Comparison of ENCODE assay signal across 9 mouse cellular contexts in genomic region chr3:100160682-100161445, GRCm38 (mm10). TPM values are rescaled to one million over a fixed set of nuclear protein-coding genes. Genes with fewer than 3 reads are reported as not detected.
DNase-seq lines count a peak whose midpoint lies in the region; ATAC-seq and TF ChIP-seq lines count a peak whose summit lies in the region.
"Had no signal": no experiment of that assay in that cellular context is flagged by ENCODE, and none has a peak within 500 bp of the region (broad histone marks: within the 10 kb centered on the region; RNA-seq: fewer than 3 reads in every experiment).

No protein-coding gene starts in this region.

- no peaks in the 10 kb centered on the region for H3K9me3 ChIP-seq in heart, embryonic 15.5 days (replicated peaks)
- H3K9me3 ChIP-seq in hindbrain, postnatal 0 days (ENCODE audit: low read length): no peaks in the 10 kb centered on the region
- H3K9me3 ChIP-seq in midbrain, embryonic 14.5 days (ENCODE audit: control insufficient read depth, low read length): no peaks in the 10 kb centered on the region

- H3K27me3 ChIP-seq in heart, embryonic 15.5 days: no peaks in the 10 kb centered on the region
- H3K27me3 ChIP-seq in hindbrain, postnatal 0 days (ENCODE audit: insufficient read depth, low read length): no peaks in the 10 kb centered on the region
- H3K27me3 ChIP-seq in midbrain, embryonic 14.5 days (ENCODE audit: control insufficient read depth, insufficient read depth, low read length): no peaks in the 10 kb centered on the region
- H3K27me3 ChIP-seq: Patski had no signal

- no peak for ATAC-seq in heart, embryonic 15.5 days (replicated peaks; ENCODE audit: insufficient number of reproducible peaks, insufficient read depth, low FRiP score, low read depth)
- no peak for ATAC-seq in hindbrain, postnatal 0 days
- ATAC-seq in midbrain, embryonic 14.5 days (ENCODE audit: low FRiP score, low TSS enrichment): no peak

- H3K9ac ChIP-seq in heart, embryonic 15.5 days: peak overlapping the region; percentile 73; the same call in 1 of the 2 replicates
- H3K9ac ChIP-seq in hindbrain, postnatal 0 days (replicated peaks; ENCODE audit: low read length): peak overlapping the region; percentile 89
- peak overlapping the region; percentile 87; the same call in 1 of the 2 replicates for H3K9ac ChIP-seq in midbrain, embryonic 14.5 days (replicated peaks; ENCODE audit: low read length)

- WGBS in heart, embryonic 15.5 days: 85% methylated on average over 15 of the region's 15 CpGs
- 83% methylated on average over 15 of the region's 15 CpGs for WGBS in hindbrain, postnatal 0 days
- WGBS in midbrain, embryonic 14.5 days: 91% methylated on average over 15 of the region's 15 CpGs

- H3K4me2 ChIP-seq in heart, embryonic 15.5 days: peak overlapping the region; percentile 74
- H3K4me2 ChIP-seq in hindbrain, postnatal 0 days (ENCODE audit: low read depth, low read length): peak overlapping the region; percentile 86
- H3K4me2 ChIP-seq in midbrain, embryonic 14.5 days (ENCODE audit: low read length): peak overlapping the region; percentile 83

- peaks cover 33% of the 10 kb centered on the region for H3K36me3 ChIP-seq in heart, embryonic 15.5 days
- H3K36me3 ChIP-seq in hindbrain, postnatal 0 days (ENCODE audit: insufficient read depth, low read length): peaks cover 27% of the 10 kb centered on the region
- peaks cover 36% of the 10 kb centered on the region for H3K36me3 ChIP-seq in midbrain, embryonic 14.5 days (ENCODE audit: control insufficient read depth, insufficient read depth, low read length)

- peak overlapping the region; percentile 80 for H3K4me3 ChIP-seq in heart, embryonic 15.5 days
- peak overlapping the region; percentile 65 for H3K4me3 ChIP-seq in bone marrow macrophage, adult 2 months (ENCODE audit: insufficient read depth, low read length)
- peak overlapping the region; percentile 89 for H3K4me3 ChIP-seq in hindbrain, postnatal 0 days (ENCODE audit: low read length)
- peak overlapping the region; percentile 86 for H3K4me3 ChIP-seq in midbrain, embryonic 14.5 days (replicated peaks; ENCODE audit: low read depth, low read length)

- no peak for TF ChIP-seq CTCF in bone marrow macrophage, adult 2 months (IDR thresholded peaks at IDR 0.05; ENCODE audit: low read depth, low read length)
- no peak for TF ChIP-seq CTCF in hindbrain, postnatal 0 days (IDR thresholded peaks at IDR 0.05; ENCODE audit: low read depth)

- intact Hi-C loops in heart, postnatal 10 days (cut with DNase I): no loop called here

- TF ChIP-seq POLR2A in bone marrow macrophage, adult 2 months (IDR thresholded peaks at IDR 0.05; ENCODE audit: borderline replicate concordance, low read depth, low read length): no peak

- no peak for DNase-seq in heart, postnatal 10 days
- no peak for DNase-seq in hindbrain, postnatal 0 days (ENCODE audit: low spot score)
- DNase-seq in midbrain, embryonic 14.5 days: no peak
- no peak for DNase-seq in adrenal gland, postnatal 14 days
- DNase-seq in frontal cortex, postnatal 36 days (ENCODE audit: low spot score in 2 of 2): no peak
- no peak for DNase-seq in adrenal gland, adult 8-10 months

- peaks cover 14% of the 10 kb centered on the region for H3K4me1 ChIP-seq in heart, embryonic 15.5 days (replicated peaks)
- H3K4me1 ChIP-seq in bone marrow macrophage, adult 2 months (ENCODE audit: control insufficient read depth, insufficient read depth, low read length): peaks cover 16% of the 10 kb centered on the region
- peaks cover 6% of the 10 kb centered on the region; the same call in 1 of the 2 replicates for H3K4me1 ChIP-seq in hindbrain, postnatal 0 days (ENCODE audit: insufficient read depth, low read length)
- peaks cover 14% of the 10 kb centered on the region; the same call in 1 of the 2 replicates for H3K4me1 ChIP-seq in midbrain, embryonic 14.5 days (ENCODE audit: control insufficient read depth, insufficient read depth, low read length)

- H3K27ac ChIP-seq in heart, embryonic 15.5 days: no peak overlapping the region
- peak overlapping the region; percentile 72 for H3K27ac ChIP-seq in bone marrow macrophage, adult 2 months (ENCODE audit: insufficient read depth, low read depth, low read length)
- H3K27ac ChIP-seq in hindbrain, postnatal 0 days: no peak overlapping the region
- H3K27ac ChIP-seq in midbrain, embryonic 14.5 days (replicated peaks; ENCODE audit: low read depth, low read length): no peak overlapping the region

RNA-seq across cellular contexts. Expression of gene Gdap2, which starts 1.3 kb away (rescaled TPM):
- polyA plus RNA-seq in heart, embryonic 15.5 days (2015; fragmentation: Nextera tagmentation; extraction: Ambion mirVana): 16.9 and 19.2 TPM in 2 replicates
- 10 to 100 TPM; 14.3 to 16.7 TPM for total RNA-seq in heart, postnatal 10 days (2021)
- 26.6 and 28.5 TPM in 2 replicates for polyA plus RNA-seq in bone marrow macrophage, adult 2 months (2012; ENCODE audit: insufficient read depth, insufficient read length, missing spikeins)
- 31.7 and 36.4 TPM in 2 replicates for total RNA-seq in hindbrain, postnatal 0 days (2014; rRNA removed)
- 28.2 and 29.9 TPM in 2 replicates for polyA plus RNA-seq in hindbrain, postnatal 0 days (2015; fragmentation: Nextera tagmentation; extraction: Ambion mirVana)
- 43.1 and 44.9 TPM in 2 replicates for polyA plus RNA-seq in midbrain, embryonic 14.5 days (2014; fragmentation: Nextera tagmentation; extraction: Ambion mirVana)
- total RNA-seq in adrenal gland, postnatal 14 days (2021): 19.2 and 24.9 TPM in 2 replicates
- 10 to 100 TPM; 14.9 to 25.1 (median 17.1) TPM for total RNA-seq in adrenal gland, adult 8-10 months (2022)

RNA-seq across cellular contexts. Expression of gene Wdr3, which starts 1.3 kb away (rescaled TPM):
- polyA plus RNA-seq in heart, embryonic 15.5 days (2015; fragmentation: Nextera tagmentation; extraction: Ambion mirVana): 23.5 and 24.2 TPM in 2 replicates
- total RNA-seq in heart, postnatal 10 days (2021): 10 to 100 TPM in 1 of 2 experiments, 1 to 10 TPM in 1; 9.5 to 15.4 TPM
- polyA plus RNA-seq in bone marrow macrophage, adult 2 months (2012; ENCODE audit: insufficient read depth, insufficient read length, missing spikeins): 28.0 and 37.7 TPM in 2 replicates
- 12.4 and 16.0 TPM in 2 replicates for total RNA-seq in hindbrain, postnatal 0 days (2014; rRNA removed)
- polyA plus RNA-seq in hindbrain, postnatal 0 days (2015; fragmentation: Nextera tagmentation; extraction: Ambion mirVana): 22.1 and 22.5 TPM in 2 replicates
- 29.0 and 37.2 TPM in 2 replicates for polyA plus RNA-seq in midbrain, embryonic 14.5 days (2014; fragmentation: Nextera tagmentation; extraction: Ambion mirVana)
- 23.0 and 23.9 TPM in 2 replicates for total RNA-seq in adrenal gland, postnatal 14 days (2021)
- 10 to 100 TPM; 23.8 to 35.2 (median 29.3) TPM for total RNA-seq in adrenal gland, adult 8-10 months (2022)
